Mouse (Mus musculus) liver, postnatal 0 days (tissue): ENCODE results near the gene Pkd2.

Source experiments
- CTCF ChIP-seq: sonication (generic); IDR thresholded peaks from 2 replicates; pipeline ENCODE4 v1.5.1; 2016; ENCODE audit warnings: antibody characterized with exemption, low read depth
- EP300 ChIP-seq: IDR thresholded peaks from 2 replicates; pipeline ENCODE4 v1.6.1; 2016; ENCODE audit warnings: antibody characterized with exemption, low read depth, mild to moderate bottlenecking

DNA sequence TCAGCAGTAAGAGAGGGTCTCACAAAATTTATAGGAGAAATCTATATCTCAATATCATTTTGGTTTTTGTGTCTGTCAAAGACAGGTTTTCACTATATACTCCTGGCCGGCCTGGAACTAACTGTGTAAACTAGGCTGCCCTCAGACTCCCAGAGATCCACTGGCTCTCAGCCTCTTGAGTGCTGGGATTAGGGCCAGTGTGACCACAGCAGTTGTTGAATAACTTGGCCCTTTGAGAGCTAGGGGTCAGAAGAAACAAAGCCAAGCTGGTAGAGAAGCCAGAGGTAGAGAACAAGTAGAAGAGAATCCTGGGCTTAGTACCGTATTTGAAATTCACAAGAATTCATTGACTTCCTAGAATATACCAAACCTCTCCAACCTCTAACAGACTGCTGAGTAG, 45.6 kb downstream of the Pkd2 start:
- TF ChIP-seq CTCF: no peak
- no peak for TF ChIP-seq EP300
